Mouse (Mus musculus) regulatory T cell (primary cell): ENCODE measurements around the gene Teddm2.
"Not testable (repeated sequence)": the region's sequence is repeated elsewhere in the genome, so short reads cannot be mapped to it uniquely, and the experiment has no call there.

ENCODE experiments used
- in situ Hi-C: fragments of 300-600 bp; cut with MboI, MseI; formaldehyde crosslinking; loops from one replicate; pipeline ENCODE4 v1.15.1; 2025; ENCODE audit warnings: high pct_unique_total_duplicates

Teddm2 gene

GRCm38 (mm10) chr1:153905884-153906283 is 5.9 kb upstream of the Teddm2 start:
- in situ Hi-C loops, result loop anchor here (10.0 to 25.0 kb wide), 2 partner anchors 1001 to 1231 kb away; partner anchors contain the start of genes Mr1 and Smg7

- in situ Hi-C loops, result loop anchor here (10.0 to 25.0 kb wide), 2 partner anchors 999 to 1233 kb away; partner anchors contain the start of genes Mr1 and Smg7
These were observed 4.2 kb upstream of the Teddm2 start for GRCm38 (mm10) chr1:153904236-153904635.

GRCm38 (mm10) chr1:153903006-153903405 is 3.0 kb upstream of the Teddm2 start:
- in situ Hi-C loops, result loop anchor here (10.0 to 25.0 kb wide), 2 partner anchors 998 to 1234 kb away; partner anchors contain the start of genes Mr1 and Smg7

GRCm38 (mm10) chr1:153900860-153901730 is 1.1 kb upstream of the Teddm2 start:
- in situ Hi-C loops, result loop anchor here (10.0 to 25.0 kb wide), 2 partner anchors 996 to 1236 kb away; partner anchors contain the start of genes Mr1 and Smg7

- in situ Hi-C loops, result loop anchor here (10.0 to 25.0 kb wide), 2 partner anchors 996 to 1237 kb away; partner anchors contain the start of genes Mr1 and Smg7
These were observed 353 bp upstream of the Teddm2 start for GRCm38 (mm10) chr1:153900381-153900780.

- in situ Hi-C loops, result no loop called here
These were observed 868 bp downstream of the Teddm2 start for GRCm38 (mm10) chr1:153898989-153899730.

- in situ Hi-C loops, result no loop called here
These were observed 2.8 kb downstream of the Teddm2 start for GRCm38 (mm10) chr1:153897196-153897595.

- in situ Hi-C loops, result loop anchor here (5.0 kb wide), 3 partner anchors 227 to 832 kb away; no protein-coding TSS in a partner anchor
These were observed 5.0 kb downstream of the Teddm2 start for GRCm38 (mm10) chr1:153894979-153895378.

GRCm38 (mm10) chr1:153894201-153894893 is 5.7 kb downstream of the Teddm2 start:
- in situ Hi-C loops, result loop anchor here (5.0 kb wide), 3 partner anchors 228 to 833 kb away; no protein-coding TSS in a partner anchor

- in situ Hi-C loops, result loop anchor here (5.0 kb wide), 3 partner anchors 229 to 834 kb away; no protein-coding TSS in a partner anchor
These were observed 6.3 kb downstream of the Teddm2 start for GRCm38 (mm10) chr1:153893746-153894145.

GRCm38 (mm10) chr1:153891442-153891841 is 8.6 kb downstream of the Teddm2 start, which contains the start of gene Teddm1a:
Gene Teddm1a (plus strand): TSS chr1:153891742.
- in situ Hi-C loops, result loop anchor here (5.0 kb wide), 3 partner anchors 231 to 836 kb away; no protein-coding TSS in a partner anchor

- in situ Hi-C loops, result loop anchor here (5.0 kb wide), 3 partner anchors 232 to 837 kb away; no protein-coding TSS in a partner anchor
These were observed 9.9 kb downstream of the Teddm2 start for GRCm38 (mm10) chr1:153890121-153890520.

GRCm38 (mm10) chr1:153886024-153886633 is 13.9 kb downstream of the Teddm2 start:
- in situ Hi-C loops, result no loop called here

- in situ Hi-C loops, result not testable (repeated sequence)
These were observed 19.6 kb downstream of the Teddm2 start for GRCm38 (mm10) chr1:153880391-153880790.

- in situ Hi-C loops, result no loop called here
These were observed 26.0 kb downstream of the Teddm2 start, which contains the start of gene Teddm1b for GRCm38 (mm10) chr1:153874045-153874444. Gene Teddm1b (plus strand): TSS chr1:153874345.

GRCm38 (mm10) chr1:153855946-153856345 is 44.1 kb downstream of the Teddm2 start:
- in situ Hi-C loops, result loop anchor here (10.0 kb wide), 1 partner anchor 589 kb away; no protein-coding TSS in a partner anchor

GRCm38 (mm10) chr1:153852696-153853095 is 47.3 kb downstream of the Teddm2 start:
- in situ Hi-C loops, result loop anchor here (10.0 kb wide), 1 partner anchor 592 kb away; no protein-coding TSS in a partner anchor

GRCm38 (mm10) chr1:153846867-153847266 is 53.2 kb downstream of the Teddm2 start:
- in situ Hi-C loops, result loop anchor here (5.0 kb wide), 2 partner anchors 95 to 290 kb away; no protein-coding TSS in a partner anchor

GRCm38 (mm10) chr1:153846420-153846819 is 53.6 kb downstream of the Teddm2 start:
- in situ Hi-C loops, result loop anchor here (5.0 kb wide), 2 partner anchors 94 to 289 kb away; no protein-coding TSS in a partner anchor

- in situ Hi-C loops, result no loop called here
These were observed 56.0 kb downstream of the Teddm2 start, which contains the start of gene Rgsl1 for GRCm38 (mm10) chr1:153844042-153844441. Gene Rgsl1 (minus strand): TSS chr1:153844142.
